Mouse (Mus musculus) liver, postnatal 0 days (tissue): ENCODE results near the gene Pld5.

ENCODE experiments used
- CTCF ChIP-seq: sonication (generic); IDR thresholded peaks from 2 replicates; pipeline ENCODE4 v1.5.1; 2016; ENCODE audit warnings: antibody characterized with exemption, low read depth
- EP300 ChIP-seq: IDR thresholded peaks from 2 replicates; pipeline ENCODE4 v1.6.1; 2016; ENCODE audit warnings: antibody characterized with exemption, low read depth, mild to moderate bottlenecking

- no peak for TF ChIP-seq CTCF
- TF ChIP-seq EP300 = no peak
Measured at GRCm38 (mm10) chr1:176183991-176184390, 91.1 kb downstream of the Pld5 start.
